Mouse (Mus musculus): ENCODE measurements at regions not wholly inside any gene's neighbourhood (a gene's known extent, or its start where the extent isn't known, plus 50 kb on each side); places are given as distances from the start of the nearest gene placed in this dataset.

DNA sequence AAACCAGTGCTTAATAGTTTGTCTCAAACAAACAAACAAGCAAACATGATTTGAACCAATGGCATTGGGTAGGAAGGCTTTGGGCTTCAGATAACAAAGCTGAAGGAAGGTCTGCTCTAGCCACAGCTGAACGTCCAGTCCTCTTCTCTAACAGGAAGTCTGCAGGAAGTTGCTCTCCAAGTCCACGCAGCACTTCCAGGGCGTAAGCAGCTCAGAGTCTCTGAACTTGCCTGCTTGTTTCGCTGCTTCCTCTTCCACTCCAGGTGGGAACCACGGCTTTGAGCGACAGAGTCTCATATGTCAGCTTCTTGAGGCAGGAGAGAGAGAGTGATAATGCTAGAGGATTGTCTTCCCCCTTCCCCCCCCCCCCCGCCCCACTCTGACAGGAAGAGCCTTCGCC, 123.6 kb downstream of the Tnfrsf21 start:
- TF ChIP-seq POLR2A (IDR thresholded peaks at IDR 0.05; ENCODE audit: insufficient read depth, low read length) (no peak), CTCF (IDR thresholded peaks at IDR 0.05; ENCODE audit: low read depth, low read length) (no peak)
